Mouse (Mus musculus) kidney, embryonic 16.5 days (tissue): Measurements from ENCODE around the gene Asl. TPM values are rescaled to one million over a fixed set of nuclear protein-coding genes. Genes with fewer than 3 reads are reported as not detected.
A peak's percentile ranks its signal among the peaks of the same experiment; 100 is the strongest.

Experiments used
- ATAC-seq: fragments of 200-750 bp; cut with Nextera tagmentation; 2 replicates; pipeline ENCODE4 v1.8.0; 2017; ENCODE audit warnings: moderate TSS enrichment; ENCODE audit not compliant: low FRiP score, low TSS enrichment
- H3K27ac ChIP-seq: fragments of 300-500 bp; sonication (generic); 2 replicates; pipeline ENCODE4 v1.5.1; 2014; ENCODE audit warnings: low read length
- H3K27me3 ChIP-seq: fragments of 300-500 bp; sonication (generic); 2 replicates; pipeline ENCODE4 v1.6.1; 2014; ENCODE audit warnings: low read length, control low read depth, mixed read lengths; ENCODE audit not compliant: insufficient read depth
- H3K36me3 ChIP-seq: fragments of 300-500 bp; sonication (generic); 2 replicates; pipeline ENCODE4 v1.6.1; 2014; ENCODE audit warnings: low read length, control low read depth, mixed read lengths; ENCODE audit not compliant: insufficient read depth
- H3K4me1 ChIP-seq: fragments of 300-500 bp; sonication (generic); 2 replicates; pipeline ENCODE4 v1.6.1; 2014; ENCODE audit warnings: low read length, control low read depth, mixed read lengths; ENCODE audit not compliant: insufficient read depth
- H3K4me2 ChIP-seq: fragments of 300-500 bp; sonication (generic); replicated peaks from 2 replicates; pipeline ENCODE4 v1.6.1; 2014; ENCODE audit warnings: low read depth, low read length
- H3K4me3 ChIP-seq: fragments of 300-500 bp; sonication (generic); 2 replicates; pipeline ENCODE4 v1.5.1; 2014; ENCODE audit warnings: mild to moderate bottlenecking, low read length
- H3K9ac ChIP-seq: fragments of 300-500 bp; sonication (generic); replicated peaks from 2 replicates; pipeline ENCODE4 v1.6.1; 2014; ENCODE audit warnings: low read length
- H3K9me3 ChIP-seq: fragments of 300-500 bp; sonication (generic); 2 replicates; pipeline ENCODE4 v1.6.1; 2016; ENCODE audit warnings: low read length, control low read depth
- whole genome bisulfite sequencing: fragments of 180-500 bp; shearing (Covaris S2); extraction: QIAGEN DNeasy Blood & Tissue Kit; methylation state at CpG from one replicate; pipeline ENCODE4 v1.1.7; 2014; 5-methylcytosine and 5-hydroxymethylcytosine counted together
- polyA plus RNA-seq: library from polyadenylated mRNA; unstranded; fragments of >200 nt; fragmentation: Nextera tagmentation; extraction: Ambion mirVana; gene quantifications from 2 replicates; pipeline ENCODE4 v1.2.1, GENCODE M21; 2015

Gene Asl
- polyA plus RNA-seq, 1 experiment from 2014 or later = 73.9 TPM

GRCm38 (mm10) chr5:130015104-130015503, 13.9 kb downstream of the Asl start:
- no peak overlapping the region for H3K4me2 ChIP-seq
- ATAC-seq = no peak
- WGBS = 100% methylated on average over 3 of the region's 3 CpGs

GRCm38 (mm10) chr5:130010961-130011360, 18.1 kb downstream of the Asl start:
- Histone ChIP-seq H3K4me2 (no peak overlapping the region), H3K9ac (no peak overlapping the region), H3K27ac (no peak overlapping the region), H3K4me1 (no peaks in the 10 kb centered on the region), H3K4me3 (no peak overlapping the region), H3K27me3 (no peaks in the 10 kb centered on the region), H3K36me3 (peaks cover 29% of the 10 kb centered on the region), H3K9me3 (peaks cover 18% of the 10 kb centered on the region)
- no peak for ATAC-seq
- WGBS = 95% methylated on average over 5 of the region's 5 CpGs

More at GRCm38 (mm10) chr5:130015104-130015503, 13.9 kb downstream of the Asl start:
- H3K36me3 ChIP-seq = peaks cover 32% of the 10 kb centered on the region
- H3K4me3 ChIP-seq = no peak overlapping the region
- H3K4me1 ChIP-seq = no peaks in the 10 kb centered on the region
- no peak overlapping the region for H3K27ac ChIP-seq
- H3K27me3 ChIP-seq = no peaks in the 10 kb centered on the region
- H3K9ac ChIP-seq = no peak overlapping the region
- H3K9me3 ChIP-seq = peaks cover 12% of the 10 kb centered on the region

- Histone ChIP-seq H3K9me3 (peaks cover 24% of the 10 kb centered on the region), H3K36me3 (peaks cover 18% of the 10 kb centered on the region), H3K9ac (no peak overlapping the region), H3K4me2 (no peak overlapping the region), H3K4me1 (no peaks in the 10 kb centered on the region), H3K27ac (no peak overlapping the region), H3K4me3 (no peak overlapping the region), H3K27me3 (no peaks in the 10 kb centered on the region)
- WGBS = 92% methylated on average over 4 of the region's 4 CpGs
- ATAC-seq = no peak
Measured at GRCm38 (mm10) chr5:130009784-130010183, 19.3 kb downstream of the Asl start.

- H3K9me3 ChIP-seq = peaks cover 34% of the 10 kb centered on the region
- 80% methylated on average over 6 of the region's 6 CpGs for WGBS
- H3K4me1 ChIP-seq = no peaks in the 10 kb centered on the region; the same call in none of the 2 replicates
- no peaks in the 10 kb centered on the region for H3K27me3 ChIP-seq
- no peak overlapping the region for H3K4me3 ChIP-seq
- H3K9ac ChIP-seq = no peak overlapping the region
- no peak for ATAC-seq
- H3K4me2 ChIP-seq = no peak overlapping the region
- H3K27ac ChIP-seq = no peak overlapping the region
- peaks cover 20% of the 10 kb centered on the region for H3K36me3 ChIP-seq
Measured at GRCm38 (mm10) chr5:130008034-130008590, 20.9 kb downstream of the Asl start.

GRCm38 (mm10) chr5:130007344-130007743, 21.7 kb downstream of the Asl start:
- no peak overlapping the region for H3K4me3 ChIP-seq
- H3K36me3 ChIP-seq = peaks cover 20% of the 10 kb centered on the region
- H3K4me1 ChIP-seq = no peaks in the 10 kb centered on the region; the same call in none of the 2 replicates
- peaks cover 34% of the 10 kb centered on the region for H3K9me3 ChIP-seq
- H3K27ac ChIP-seq = no peak overlapping the region
- no peaks in the 10 kb centered on the region for H3K27me3 ChIP-seq
- H3K9ac ChIP-seq = no peak overlapping the region
- no peak for ATAC-seq
- WGBS = 91% methylated on average over 1 of the region's 1 CpGs
- H3K4me2 ChIP-seq = no peak overlapping the region

GRCm38 (mm10) chr5:130003229-130003628, 25.8 kb downstream of the Asl start:
- peak overlapping the region; percentile 72 for H3K4me2 ChIP-seq
- H3K27ac ChIP-seq = peak overlapping the region; percentile 76
- H3K9me3 ChIP-seq = peaks cover 24% of the 10 kb centered on the region
- WGBS = 38% methylated on average over 7 of the region's 7 CpGs
- 0 out of 2 replicates have a peak, but pooled peaks cover 5% of the 10 kb centered on the region for H3K36me3 ChIP-seq
- H3K4me3 ChIP-seq = peak overlapping the region; percentile 69
- H3K9ac ChIP-seq = peak overlapping the region; percentile 78
- peak; percentile 18; the same call in 1 of the 2 replicates for ATAC-seq
- peaks cover 7% of the 10 kb centered on the region for H3K4me1 ChIP-seq
- no peaks in the 10 kb centered on the region for H3K27me3 ChIP-seq

- H3K36me3 ChIP-seq = peaks cover 5% of the 10 kb centered on the region; the same call in 1 of the 2 replicates
- H3K4me1 ChIP-seq = peaks cover 7% of the 10 kb centered on the region
- H3K4me3 ChIP-seq = peak within 1 kb of the TSS; percentile 69
- H3K4me2 ChIP-seq = peak within 1 kb of the TSS; percentile 72
- H3K9me3 ChIP-seq = peaks cover 24% of the 10 kb centered on the region
- peak within 1 kb of the TSS; percentile 78 for H3K9ac ChIP-seq
- H3K27ac ChIP-seq = peak within 1 kb of the TSS; percentile 76
- under 1% methylated on average over 39 of the region's 39 CpGs for WGBS
- no peaks in the 10 kb centered on the region for H3K27me3 ChIP-seq
- ATAC-seq = peak; percentile 93
Measured at GRCm38 (mm10) chr5:130002301-130003146, 26.5 kb downstream of the Asl start, which contains the start of gene Gusb. TSS of gene Gusb (minus strand) at chr5:130003049.

- no peaks in the 10 kb centered on the region for H3K27me3 ChIP-seq
- H3K4me1 ChIP-seq = peaks cover 7% of the 10 kb centered on the region
- peaks cover 5% of the 10 kb centered on the region; the same call in 1 of the 2 replicates for H3K36me3 ChIP-seq
- no peak overlapping the region for H3K27ac ChIP-seq
- ATAC-seq = no peak
- H3K4me2 ChIP-seq = peak overlapping the region; percentile 72
- WGBS = 40% methylated on average over 5 of the region's 5 CpGs
- H3K9me3 ChIP-seq = peaks cover 21% of the 10 kb centered on the region
- H3K9ac ChIP-seq = peak overlapping the region; percentile 78; the same call in 1 of the 2 replicates
- H3K4me3 ChIP-seq = peak overlapping the region; percentile 69
Measured at GRCm38 (mm10) chr5:130001356-130001987, 27.6 kb downstream of the Asl start.

- Histone ChIP-seq H3K27me3 (no peaks in the 10 kb centered on the region), H3K9ac (no peak overlapping the region), H3K27ac (no peak overlapping the region), H3K36me3 (peaks cover 9% of the 10 kb centered on the region), H3K9me3 (peaks cover 16% of the 10 kb centered on the region), H3K4me1 (peaks cover 7% of the 10 kb centered on the region), H3K4me3 (no peak overlapping the region), H3K4me2 (no peak overlapping the region)
- WGBS = 90% methylated on average over 12 of the region's 12 CpGs
- ATAC-seq = no peak
Measured at GRCm38 (mm10) chr5:130000735-130001134, 28.3 kb downstream of the Asl start.
